Mouse (Mus musculus) heart, adult 2 months (tissue): ENCODE measurements around the gene Limk2. TPM values are rescaled to one million over a fixed set of nuclear protein-coding genes. Genes with fewer than 3 reads are reported as not detected.
A peak's percentile ranks its signal among the peaks of the same experiment; 100 is the strongest.

ENCODE experiments used
- DNase-seq, 2 experiments: peaks; one replicate each; pipeline ENCODE4 v3.0.0; 2021
- H3K27ac ChIP-seq: fragments of 200-600 bp; 2 replicates; pipeline ENCODE4 v1.8.1; 2022
- H3K27me3 ChIP-seq: fragments of 200-500 bp; 2 replicates; pipeline ENCODE4 v1.6.1; 2012; ENCODE audit warnings: mild to moderate bottlenecking, low read length, inconsistent platforms, mixed read lengths; ENCODE audit not compliant: control insufficient read depth, insufficient read depth
- H3K36me3 ChIP-seq: fragments of 200-500 bp; 2 replicates; pipeline ENCODE4 v1.6.1; 2012; ENCODE audit warnings: low read length, inconsistent platforms; ENCODE audit not compliant: control insufficient read depth, insufficient read depth
- H3K4me1 ChIP-seq: fragments of 200-500 bp; 2 replicates; pipeline ENCODE4 v1.6.1; 2011; ENCODE audit warnings: low read length; ENCODE audit not compliant: control insufficient read depth, insufficient read depth
- H3K4me3 ChIP-seq: fragments of 200-600 bp; 2 replicates; pipeline ENCODE4 v1.8.1; 2022
- H3K79me2 ChIP-seq: fragments of 200-500 bp; replicated peaks from 2 replicates; pipeline ENCODE4 v1.6.1; 2012; ENCODE audit warnings: mild to moderate bottlenecking, inconsistent platforms, low read length, moderate library complexity, mixed read lengths; ENCODE audit not compliant: control insufficient read depth, insufficient read depth
- H3K9ac ChIP-seq: fragments of 200-500 bp; 2 replicates; pipeline ENCODE4 v1.6.1; 2012; ENCODE audit warnings: low read depth, mild to moderate bottlenecking, control low read depth, inconsistent platforms, low read length, mixed read lengths
- CTCF ChIP-seq: fragments of 200-600 bp; IDR thresholded peaks from 2 replicates; pipeline ENCODE4 v1.8.1; 2022; ENCODE audit warnings: antibody characterized with exemption, mild to moderate bottlenecking, moderate library complexity
- EP300 ChIP-seq: fragments of 200-500 bp; IDR thresholded peaks from 2 replicates; pipeline ENCODE4 v1.6.1; 2011; ENCODE audit warnings: low read depth, low read length, control low read depth; ENCODE audit not compliant: insufficient read depth
- POLR2A ChIP-seq: fragments of 200-500 bp; IDR thresholded peaks from 2 replicates; pipeline ENCODE4 v1.6.1; 2011; ENCODE audit warnings: mild to moderate bottlenecking, low read depth, low read length, control low read depth; ENCODE audit not compliant: insufficient read depth
- WGBS: fragments of 180-500 bp; shearing (Covaris S2); methylation state at CpG from one replicate; pipeline ENCODE4 v1.1.7; 2018; 5-methylcytosine and 5-hydroxymethylcytosine counted together
- intact Hi-C: fragments of 180-260 bp; cut with DNase I; formaldehyde crosslinking; loops from one replicate; pipeline ENCODE4 v1.15.1; 2025
- polyA plus RNA-seq: library from polyadenylated mRNA; depleted of rRNA; stranded (reverse); fragments of >200 nt; gene quantifications from 2 replicates; pipeline ENCODE4 v1.2.3, GENCODE M21; 2012
- total RNA-seq, 2 experiments: library from RNA; stranded (reverse); gene quantifications; 2 replicates each; pipeline ENCODE4 v1.2.3; 2021

Gene Limk2
- total and polyA plus RNA-seq, 3 experiments, result 16.4 to 41.8 (median 17.1) TPM

- Histone ChIP-seq H3K27me3 (no peaks in the 10 kb centered on the region), H3K79me2 (no peaks in the 10 kb centered on the region), H3K36me3 (peaks cover 3% of the 10 kb centered on the region; the same call in 1 of the 2 replicates), H3K4me1 (peaks cover 10% of the 10 kb centered on the region), H3K9ac (no peak overlapping the region), H3K4me3 (no peak overlapping the region), H3K27ac (peak overlapping the region; percentile 38)
- no peak for DNase-seq
- 30% methylated on average over 6 of the region's 6 CpGs for WGBS
- TF ChIP-seq EP300 (no peak), CTCF (no peak), POLR2A (no peak)
- intact Hi-C loops, result loop anchor here (10.0 kb wide), 1 partner anchor 166 kb away; the partner anchor contains the start of gene Selenom
Measured at GRCm38 (mm10) chr11:3348576-3349342, 60.2 kb downstream of the Limk2 start.

GRCm38 (mm10) chr11:3347835-3348195 lies 61.2 kb downstream of the Limk2 start:
- H3K4me1 ChIP-seq, result peaks cover 10% of the 10 kb centered on the region
- no peaks in the 10 kb centered on the region for H3K79me2 ChIP-seq
- H3K4me3 ChIP-seq, result no peak overlapping the region
- peaks cover 3% of the 10 kb centered on the region; the same call in 1 of the 2 replicates for H3K36me3 ChIP-seq
- H3K9ac ChIP-seq, result no peak overlapping the region
- no peak for DNase-seq
- no peak overlapping the region for H3K27ac ChIP-seq
- TF ChIP-seq CTCF (no peak), POLR2A (no peak), EP300 (no peak)
- H3K27me3 ChIP-seq, result no peaks in the 10 kb centered on the region
- intact Hi-C loops, result loop anchor here (1.0 to 10.0 kb wide), 4 partner anchors 17 to 167 kb away; partner anchors contain the start of genes Limk2, Pik3ip1 and Selenom

- peak; percentile 79 to 83 for DNase-seq
- Histone ChIP-seq H3K4me1 (peaks cover 10% of the 10 kb centered on the region), H3K27ac (no peak overlapping the region), H3K36me3 (peaks cover 3% of the 10 kb centered on the region; the same call in 1 of the 2 replicates), H3K27me3 (no peaks in the 10 kb centered on the region), H3K9ac (no peak overlapping the region), H3K4me3 (no peak overlapping the region), H3K79me2 (no peaks in the 10 kb centered on the region)
- intact Hi-C loops, result loop anchor here (1.0 to 10.0 kb wide), 4 partner anchors 16 to 168 kb away; partner anchors contain the start of genes Limk2, Pik3ip1 and Selenom
- 66% methylated on average over 12 of the region's 12 CpGs for WGBS
- TF ChIP-seq POLR2A, result no peak
- peak; percentile 76; the same call in 1 of the 2 replicates for TF ChIP-seq EP300
- TF ChIP-seq CTCF, result peak; percentile 95
Measured at GRCm38 (mm10) chr11:3347091-3347834, 61.7 kb downstream of the Limk2 start.

GRCm38 (mm10) chr11:3346351-3346750 lies 62.6 kb downstream of the Limk2 start:
- 95% methylated on average over 7 of the region's 7 CpGs for WGBS
- no peak for TF ChIP-seq CTCF
- TF ChIP-seq POLR2A, result no peak
- no peak for TF ChIP-seq EP300
- Histone ChIP-seq H3K4me1 (peaks cover 10% of the 10 kb centered on the region), H3K36me3 (peaks cover 3% of the 10 kb centered on the region), H3K27ac (no peak overlapping the region), H3K79me2 (no peaks in the 10 kb centered on the region), H3K27me3 (no peaks in the 10 kb centered on the region), H3K4me3 (no peak overlapping the region), H3K9ac (no peak overlapping the region)
- DNase-seq, result no peak
- intact Hi-C loops, result loop anchor here (2.0 to 10.0 kb wide), 2 partner anchors 16 to 168 kb away; partner anchors contain the start of genes Pik3ip1 and Selenom

GRCm38 (mm10) chr11:3344916-3345315 lies 64.1 kb downstream of the Limk2 start:
- H3K36me3 ChIP-seq, result peaks cover 3% of the 10 kb centered on the region
- intact Hi-C loops, result loop anchor here (10.0 kb wide), 1 partner anchor 170 kb away; the partner anchor contains the start of gene Selenom
- WGBS, result 95% methylated on average over 3 of the region's 3 CpGs

More at GRCm38 (mm10) chr11:3344916-3345315, 64.1 kb downstream of the Limk2 start:
- Histone ChIP-seq H3K4me1 (peaks cover 10% of the 10 kb centered on the region), H3K4me3 (no peak overlapping the region), H3K79me2 (no peaks in the 10 kb centered on the region), H3K27me3 (no peaks in the 10 kb centered on the region), H3K9ac (no peak overlapping the region), H3K27ac (no peak overlapping the region)
- no peak for TF ChIP-seq POLR2A
- DNase-seq, result no peak
